Mouse (Mus musculus) intestine, embryonic 16.5 days (tissue): ENCODE results near the gene Sh3bp4. TPM values are rescaled to one million over a fixed set of nuclear protein-coding genes. Genes with fewer than 3 reads are reported as not detected.

Experiments used
- ATAC-seq: fragments of 200-750 bp; cut with Nextera tagmentation; 2 replicates; pipeline ENCODE4 v1.8.0; 2017; ENCODE audit warnings: moderate TSS enrichment, moderate library complexity
- H3K27ac ChIP-seq: fragments of 300-500 bp; sonication (generic); 2 replicates; pipeline ENCODE4 v1.5.1; 2014; ENCODE audit warnings: mild to moderate bottlenecking, low read length
- H3K27me3 ChIP-seq: fragments of 300-500 bp; sonication (generic); replicated peaks from 2 replicates; pipeline ENCODE4 v1.6.1; 2014; ENCODE audit warnings: low read length, control low read depth, mixed read lengths; ENCODE audit not compliant: control insufficient read depth, insufficient read depth
- H3K36me3 ChIP-seq: fragments of 300-500 bp; sonication (generic); 2 replicates; pipeline ENCODE4 v1.6.1; 2014; ENCODE audit warnings: low read length, control low read depth; ENCODE audit not compliant: control insufficient read depth, insufficient read depth
- H3K4me1 ChIP-seq: fragments of 300-500 bp; sonication (generic); 2 replicates; pipeline ENCODE4 v1.6.1; 2014; ENCODE audit warnings: low read length, control low read depth, mixed read lengths; ENCODE audit not compliant: control insufficient read depth, insufficient read depth
- H3K4me2 ChIP-seq: fragments of 300-500 bp; sonication (generic); 2 replicates; pipeline ENCODE4 v1.6.1; 2014; ENCODE audit warnings: low read depth, low read length, control low read depth
- H3K4me3 ChIP-seq: fragments of 300-500 bp; sonication (generic); 2 replicates; pipeline ENCODE4 v1.5.1; 2014; ENCODE audit warnings: mild to moderate bottlenecking, low read length
- H3K9ac ChIP-seq: fragments of 300-500 bp; sonication (generic); 2 replicates; pipeline ENCODE4 v1.6.1; 2014; ENCODE audit warnings: low read depth, low read length
- H3K9me3 ChIP-seq: fragments of 300-500 bp; sonication (generic); 2 replicates; pipeline ENCODE4 v1.6.1; 2016; ENCODE audit warnings: low read length, control low read depth; ENCODE audit not compliant: control insufficient read depth
- WGBS: fragments of 180-500 bp; shearing (Covaris S2); extraction: QIAGEN DNeasy Blood & Tissue Kit; methylation state at CpG from one replicate; pipeline ENCODE4 v1.1.7; 2014; 5-methylcytosine and 5-hydroxymethylcytosine counted together
- polyA plus RNA-seq: library from polyadenylated mRNA; unstranded; fragments of >200 nt; fragmentation: Nextera tagmentation; extraction: Ambion mirVana; gene quantifications from 2 replicates; pipeline ENCODE4 v1.2.1, GENCODE M21; 2015

Gene Sh3bp4
- polyA plus RNA-seq, 1 experiment from 2014 or later, result 13.5 TPM

DNA sequence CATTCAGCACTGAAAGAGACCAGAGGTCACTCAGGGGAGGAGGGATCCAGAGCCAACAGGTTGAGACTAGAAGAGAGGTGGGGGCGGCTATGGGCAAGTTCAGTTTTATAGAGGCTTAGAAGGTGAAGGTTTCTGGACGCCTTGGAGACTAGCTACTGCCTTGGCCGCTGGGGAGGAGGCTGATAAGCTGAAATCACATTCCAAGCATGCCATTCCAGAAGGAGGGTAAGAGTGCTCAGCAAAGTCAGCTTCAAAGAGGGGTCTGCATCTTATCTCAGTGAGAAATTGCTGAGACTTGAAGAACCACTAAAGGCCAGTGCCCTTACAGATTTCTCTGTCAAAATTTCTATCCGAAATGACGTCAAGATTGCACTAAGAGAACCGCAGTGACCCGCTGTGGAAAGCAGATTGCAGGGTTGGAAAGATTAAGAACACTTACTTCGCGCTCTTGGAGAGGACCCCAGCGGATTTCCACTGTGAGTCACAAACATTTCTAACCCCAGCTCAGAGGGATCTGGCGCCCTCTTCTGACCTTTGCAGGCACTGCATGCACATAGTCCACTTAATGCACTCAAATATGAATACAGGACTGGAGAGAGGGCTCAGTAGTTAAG is 121.0 kb downstream of the Sh3bp4 start:
- Histone ChIP-seq H3K4me2 (no peak overlapping the region), H3K36me3 (no peaks in the 10 kb centered on the region), H3K4me1 (no peaks in the 10 kb centered on the region), H3K27ac (peak overlapping the region; percentile 34; the same call in 1 of the 2 replicates), H3K9me3 (no peaks in the 10 kb centered on the region), H3K27me3 (no peaks in the 10 kb centered on the region), H3K9ac (no peak overlapping the region), H3K4me3 (no peak overlapping the region)
- ATAC-seq, result peak; percentile 63
- 11% methylated on average over 11 of the region's 11 CpGs for WGBS

DNA sequence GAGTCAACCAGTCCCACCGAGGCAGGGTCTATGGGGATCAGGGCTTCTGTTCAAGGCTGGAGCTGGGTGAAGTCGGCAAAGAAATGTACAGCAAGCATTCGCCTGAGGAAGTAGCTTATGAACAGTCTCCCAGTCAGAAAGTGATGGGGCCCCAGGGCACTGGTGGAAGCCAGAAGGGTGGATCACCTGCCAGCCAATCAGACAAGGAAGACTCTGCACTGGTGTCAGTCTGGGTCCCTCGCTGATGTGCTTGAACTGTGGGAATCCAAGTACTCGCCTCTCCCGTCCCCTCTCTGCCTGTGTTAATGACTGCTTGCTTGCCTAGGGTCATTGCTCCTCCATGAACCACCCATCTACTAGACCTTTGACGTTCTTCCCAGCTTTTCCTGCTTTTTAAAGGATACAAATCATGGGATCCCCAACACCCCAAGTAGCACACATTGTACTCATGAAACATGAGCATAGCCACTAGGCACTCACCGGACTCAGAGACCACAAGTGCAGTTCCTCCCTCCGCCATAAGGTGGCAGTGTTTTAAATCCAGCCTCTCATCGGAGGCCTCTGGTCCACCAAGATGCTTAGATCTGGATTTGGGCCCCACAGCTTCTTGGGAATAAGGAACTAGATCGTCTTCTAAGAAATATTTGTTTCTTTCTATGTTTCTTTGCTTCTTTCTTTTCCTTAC is 122.5 kb downstream of the Sh3bp4 start:
- Histone ChIP-seq H3K4me2 (no peak overlapping the region), H3K4me3 (no peak overlapping the region), H3K36me3 (no peaks in the 10 kb centered on the region), H3K9ac (no peak overlapping the region), H3K27ac (no peak overlapping the region), H3K27me3 (no peaks in the 10 kb centered on the region), H3K9me3 (no peaks in the 10 kb centered on the region), H3K4me1 (no peaks in the 10 kb centered on the region)
- no peak for ATAC-seq
- WGBS, result 75% methylated on average over 11 of the region's 11 CpGs

DNA sequence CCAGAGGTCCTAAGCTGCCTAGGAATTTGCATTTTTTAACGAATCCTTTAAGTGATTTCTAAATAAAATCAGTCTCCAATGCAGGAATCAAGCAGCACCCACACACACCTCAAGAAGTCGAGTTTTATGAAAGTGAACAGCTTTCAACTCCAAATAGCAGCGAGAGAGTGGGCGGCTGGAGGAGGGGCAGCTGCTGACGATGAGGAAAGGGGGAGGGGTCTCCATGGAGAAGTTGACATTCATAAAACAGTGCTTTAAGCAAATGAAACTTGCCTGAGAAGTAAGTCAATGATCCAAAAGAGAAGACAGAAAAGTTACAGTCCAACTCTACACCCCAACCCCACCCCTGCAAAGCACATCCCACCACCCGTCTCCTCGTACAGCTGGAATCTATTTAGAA is 123.4 kb downstream of the Sh3bp4 start:
- no peaks in the 10 kb centered on the region for H3K4me1 ChIP-seq
- H3K9ac ChIP-seq, result no peak overlapping the region
- H3K4me3 ChIP-seq, result no peak overlapping the region
- H3K27ac ChIP-seq, result no peak overlapping the region
- no peak overlapping the region for H3K4me2 ChIP-seq
- no peak for ATAC-seq
- 72% methylated on average over 7 of the region's 7 CpGs for WGBS
- H3K27me3 ChIP-seq, result no peaks in the 10 kb centered on the region
- no peaks in the 10 kb centered on the region for H3K36me3 ChIP-seq
- no peaks in the 10 kb centered on the region for H3K9me3 ChIP-seq

DNA sequence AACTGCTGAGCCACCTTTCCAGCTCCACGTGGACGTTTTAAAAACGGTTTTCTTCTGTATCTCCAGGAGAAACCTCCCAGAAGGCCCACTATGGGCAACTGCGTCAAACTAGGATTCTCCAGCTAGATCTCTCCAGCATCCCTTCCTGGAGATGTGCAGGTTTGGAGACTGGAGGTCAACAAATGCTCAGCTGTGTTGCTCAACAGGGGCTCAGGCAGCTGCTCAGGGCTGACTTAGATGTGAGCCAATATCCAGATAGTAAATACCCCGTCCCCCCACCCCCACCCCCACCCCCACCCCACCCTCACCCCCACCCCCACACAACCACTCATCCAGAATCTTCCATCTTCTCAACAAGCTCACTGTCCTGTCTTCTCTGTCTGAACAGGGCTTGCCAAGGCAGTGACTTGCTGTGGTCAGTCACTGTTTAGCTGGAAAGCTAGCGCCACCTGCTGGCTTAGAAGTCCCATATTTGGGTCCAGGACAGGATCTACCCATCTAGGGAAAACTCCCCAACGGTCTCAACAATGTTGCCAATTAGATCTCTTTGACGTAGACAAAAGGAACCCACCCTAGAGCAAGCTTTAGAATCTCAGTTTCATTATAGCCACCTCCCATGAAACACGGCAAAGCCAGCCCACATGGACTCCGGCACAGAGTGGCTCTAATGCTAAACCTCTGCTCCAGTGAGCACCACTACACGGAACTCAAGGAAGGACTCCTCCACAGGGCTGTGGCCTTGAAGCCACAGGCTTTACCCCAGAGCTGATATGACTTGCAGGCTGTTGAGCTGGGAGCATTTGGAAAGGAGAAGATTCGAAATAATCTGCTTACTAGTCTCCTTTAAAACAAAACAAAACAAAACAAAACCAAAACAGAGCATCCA is 125.9 kb downstream of the Sh3bp4 start:
- 49% methylated on average over 12 of the region's 12 CpGs for WGBS
- Histone ChIP-seq H3K27ac (no peak overlapping the region), H3K36me3 (no peaks in the 10 kb centered on the region), H3K27me3 (no peaks in the 10 kb centered on the region), H3K9ac (no peak overlapping the region), H3K9me3 (no peaks in the 10 kb centered on the region), H3K4me2 (no peak overlapping the region), H3K4me3 (no peak overlapping the region), H3K4me1 (no peaks in the 10 kb centered on the region)
- peak; percentile 81 for ATAC-seq
